Mouse (Mus musculus) limb, embryonic 13.5 days (tissue): ENCODE measurements at regions not wholly inside any gene's neighbourhood (a gene's known extent, or its start where the extent isn't known, plus 50 kb on each side); places are given as distances from the start of the nearest gene placed in this dataset.

Source experiments
- ATAC-seq: fragments of 200-750 bp; cut with Nextera tagmentation; 2 replicates; pipeline ENCODE4 v1.8.0; 2017; ENCODE audit warnings: low read depth, moderate number of reproducible peaks, moderate TSS enrichment; ENCODE audit not compliant: low FRiP score
- H3K27ac ChIP-seq: fragments of 300-500 bp; sonication (generic); 2 replicates; pipeline ENCODE4 v1.5.1; 2015; ENCODE audit warnings: inconsistent platforms, mild to moderate bottlenecking, moderate library complexity
- H3K27me3 ChIP-seq: fragments of 300-500 bp; sonication (generic); 2 replicates; pipeline ENCODE4 v1.6.1; 2015; ENCODE audit warnings: mild to moderate bottlenecking, inconsistent platforms
- H3K36me3 ChIP-seq: fragments of 300-500 bp; sonication (generic); 2 replicates; pipeline ENCODE4 v1.6.1; 2015; ENCODE audit warnings: inconsistent platforms, mild to moderate bottlenecking, moderate library complexity
- H3K4me1 ChIP-seq: fragments of 300-500 bp; sonication (generic); 2 replicates; pipeline ENCODE4 v1.6.1; 2015; ENCODE audit warnings: inconsistent platforms
- H3K4me2 ChIP-seq: fragments of 300-500 bp; sonication (generic); replicated peaks from 2 replicates; pipeline ENCODE4 v1.6.1; 2015; ENCODE audit warnings: inconsistent platforms, mild to moderate bottlenecking, moderate library complexity
- H3K4me3 ChIP-seq: fragments of 300-500 bp; sonication (generic); 2 replicates; pipeline ENCODE4 v1.5.1; 2015; ENCODE audit warnings: moderate library complexity, mild to moderate bottlenecking, inconsistent platforms
- H3K9ac ChIP-seq: fragments of 300-500 bp; sonication (generic); 2 replicates; pipeline ENCODE4 v1.6.1; 2015; ENCODE audit warnings: mild to moderate bottlenecking, inconsistent platforms
- H3K9me3 ChIP-seq: fragments of 300-500 bp; sonication (generic); 2 replicates; pipeline ENCODE4 v1.6.1; 2016; ENCODE audit warnings: inconsistent platforms
- WGBS: fragments of 180-500 bp; shearing (Covaris S2); methylation state at CpG from one replicate; pipeline ENCODE4 v1.1.7; 2015; 5-methylcytosine and 5-hydroxymethylcytosine counted together

DNA sequence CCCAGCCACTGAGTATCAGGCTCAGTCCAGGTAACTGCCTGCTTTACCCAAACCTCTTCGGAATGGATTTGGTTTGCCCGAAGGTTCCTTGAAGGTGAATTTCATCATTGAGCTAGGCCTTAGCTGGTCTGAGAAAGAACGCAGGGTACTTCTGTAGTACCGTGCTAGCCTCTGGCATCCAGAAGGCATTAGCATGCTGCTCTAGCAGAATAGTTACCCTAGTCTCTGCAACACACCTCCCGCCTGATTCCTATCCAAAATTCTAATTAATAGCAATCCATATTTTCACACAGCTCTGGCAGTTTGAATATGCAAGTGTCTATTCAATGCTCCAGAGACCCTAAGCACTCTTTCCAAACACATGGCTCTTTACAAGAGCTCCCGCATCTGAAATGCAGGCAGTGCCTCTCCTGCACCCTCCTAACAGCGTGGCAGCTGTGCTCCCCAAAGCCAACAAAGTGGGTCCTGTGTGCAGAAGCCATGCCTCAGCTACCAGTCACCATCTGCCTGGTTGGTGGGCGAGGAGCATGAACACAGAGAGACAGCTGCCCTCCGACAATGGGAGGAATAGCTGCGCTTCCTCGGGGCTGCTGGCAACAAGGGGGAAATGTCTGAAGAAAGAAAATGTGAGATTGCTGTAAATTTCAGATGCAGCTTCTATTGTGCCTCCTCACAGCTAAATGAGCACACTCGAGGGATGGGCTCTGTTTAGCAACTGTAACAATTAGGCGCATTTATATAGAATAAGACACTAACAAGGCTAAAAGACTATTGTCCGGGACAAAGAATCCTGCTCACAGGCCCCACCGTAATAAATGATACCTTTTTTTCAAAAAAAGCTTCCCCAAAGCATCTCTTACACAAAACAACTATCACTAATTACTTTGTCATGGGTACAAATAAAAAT, 198.6 kb downstream of the Sp3 start:
- Histone ChIP-seq H3K4me3 (no peak overlapping the region), H3K9ac (no peak overlapping the region), H3K36me3 (no peaks in the 10 kb centered on the region), H3K4me1 (peaks cover 51% of the 10 kb centered on the region), H3K27me3 (no peaks in the 10 kb centered on the region), H3K27ac (peak overlapping the region; percentile 4; the same call in 1 of the 2 replicates), H3K4me2 (no peak overlapping the region; the same call in 1 of the 2 replicates), H3K9me3 (no peaks in the 10 kb centered on the region)
- ATAC-seq: no peak
- 77% methylated on average over 15 of the region's 15 CpGs for WGBS

DNA sequence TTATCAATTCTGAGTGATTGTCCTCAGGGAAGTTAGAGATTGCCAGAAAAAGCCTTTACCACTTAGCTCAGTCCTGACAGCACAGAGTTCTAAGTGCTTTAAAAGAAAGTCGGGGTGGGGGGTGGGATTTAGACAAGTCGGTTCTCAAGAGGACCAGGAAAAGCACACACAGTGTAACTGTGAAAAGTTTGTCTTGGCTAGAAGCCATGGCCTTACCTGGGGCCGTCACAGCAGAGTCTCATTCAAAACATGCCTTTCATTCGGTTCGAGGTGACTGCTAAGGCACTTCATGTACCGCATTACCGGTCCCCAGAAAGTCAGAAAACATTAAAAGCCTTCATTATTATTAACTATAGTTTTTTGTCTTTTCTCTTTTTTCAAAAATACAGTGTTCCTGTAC, 197.9 kb downstream of the Sp3 start:
- Histone ChIP-seq H3K4me3 (no peak overlapping the region), H3K4me1 (peaks cover 52% of the 10 kb centered on the region), H3K9ac (no peak overlapping the region), H3K36me3 (no peaks in the 10 kb centered on the region), H3K27me3 (no peaks in the 10 kb centered on the region), H3K9me3 (no peaks in the 10 kb centered on the region), H3K4me2 (no peak overlapping the region), H3K27ac (no peak overlapping the region)
- peak; percentile 45 for ATAC-seq
- WGBS: 29% methylated on average over 7 of the region's 7 CpGs

DNA sequence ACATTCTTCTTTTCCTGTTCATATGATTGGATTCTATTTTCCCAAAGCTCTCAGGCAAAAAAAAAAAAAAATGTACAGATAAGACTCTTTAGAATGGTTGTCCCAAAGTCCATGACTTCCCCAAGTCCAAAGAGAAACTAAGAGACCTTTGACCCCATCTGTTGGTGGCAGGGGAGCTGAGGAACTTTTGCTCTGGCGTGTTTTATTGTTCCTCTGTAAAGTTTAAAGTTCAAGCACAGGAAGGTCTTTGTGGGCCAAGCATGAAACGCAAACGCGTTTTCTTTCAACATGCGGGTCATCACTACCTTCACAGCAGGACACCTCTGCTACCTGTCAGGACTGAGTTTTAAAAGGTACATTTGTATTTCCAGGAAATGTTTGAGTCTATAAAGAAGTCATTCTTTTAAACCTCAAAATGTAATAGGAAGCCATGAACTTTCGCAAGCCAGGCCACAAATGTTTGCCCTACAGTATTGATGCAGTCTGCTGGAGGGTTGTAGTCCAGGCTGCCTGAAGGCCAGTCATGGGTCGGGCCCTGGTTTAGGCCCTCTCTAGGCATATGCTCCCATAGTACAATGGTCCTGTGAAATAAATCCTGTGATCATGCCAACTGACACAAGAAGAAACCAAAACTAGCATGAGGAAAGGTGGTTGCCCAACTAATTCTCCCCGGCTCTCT, 194.7 kb downstream of the Sp3 start:
- Histone ChIP-seq H3K27me3 (no peaks in the 10 kb centered on the region), H3K4me1 (peaks cover 31% of the 10 kb centered on the region), H3K27ac (no peak overlapping the region), H3K9ac (no peak overlapping the region), H3K4me3 (no peak overlapping the region), H3K36me3 (no peaks in the 10 kb centered on the region), H3K9me3 (no peaks in the 10 kb centered on the region), H3K4me2 (no peak overlapping the region)
- WGBS: 68% methylated on average over 8 of the region's 8 CpGs
- no peak for ATAC-seq

DNA sequence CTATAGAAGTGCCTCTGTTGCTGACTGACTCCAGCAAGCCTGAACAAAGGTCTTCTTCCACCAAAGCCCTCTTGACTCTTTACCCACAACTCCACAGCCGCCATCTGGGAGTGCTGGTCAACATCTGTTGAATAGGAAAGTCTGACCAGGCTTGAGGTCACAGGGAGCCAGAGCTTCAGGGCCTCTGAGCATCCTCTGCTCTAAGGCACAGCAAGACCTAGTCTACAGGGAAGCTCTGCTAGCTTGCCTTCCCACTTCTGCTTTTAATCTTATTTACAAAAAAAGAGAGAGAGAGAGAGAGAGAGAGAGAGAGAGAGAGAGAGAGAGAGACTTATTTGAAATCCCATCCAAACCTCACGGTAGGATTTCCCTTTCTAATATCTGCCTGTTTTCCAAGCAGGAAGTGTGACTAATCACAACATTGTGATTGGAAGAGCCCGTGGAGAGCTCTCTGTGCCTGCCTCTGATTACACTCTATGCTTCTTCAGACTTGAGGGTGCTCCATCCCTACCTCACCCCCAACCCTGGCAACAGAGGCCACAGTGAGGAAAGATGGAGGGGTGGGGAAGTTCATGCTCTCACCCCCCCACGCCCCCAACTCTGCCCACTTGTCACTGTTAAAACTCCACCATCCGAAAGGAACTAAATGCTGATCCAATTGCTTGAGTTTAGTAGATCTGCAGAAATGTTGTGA, 194.1 kb downstream of the Sp3 start:
- H3K36me3 ChIP-seq: no peaks in the 10 kb centered on the region
- no peak overlapping the region for H3K9ac ChIP-seq
- no peak overlapping the region for H3K27ac ChIP-seq
- H3K4me2 ChIP-seq: no peak overlapping the region
- no peaks in the 10 kb centered on the region for H3K9me3 ChIP-seq
- H3K27me3 ChIP-seq: no peaks in the 10 kb centered on the region
- no peak overlapping the region for H3K4me3 ChIP-seq
- H3K4me1 ChIP-seq: peaks cover 31% of the 10 kb centered on the region
- ATAC-seq: no peak
- 53% methylated on average over 5 of the region's 5 CpGs for WGBS

DNA sequence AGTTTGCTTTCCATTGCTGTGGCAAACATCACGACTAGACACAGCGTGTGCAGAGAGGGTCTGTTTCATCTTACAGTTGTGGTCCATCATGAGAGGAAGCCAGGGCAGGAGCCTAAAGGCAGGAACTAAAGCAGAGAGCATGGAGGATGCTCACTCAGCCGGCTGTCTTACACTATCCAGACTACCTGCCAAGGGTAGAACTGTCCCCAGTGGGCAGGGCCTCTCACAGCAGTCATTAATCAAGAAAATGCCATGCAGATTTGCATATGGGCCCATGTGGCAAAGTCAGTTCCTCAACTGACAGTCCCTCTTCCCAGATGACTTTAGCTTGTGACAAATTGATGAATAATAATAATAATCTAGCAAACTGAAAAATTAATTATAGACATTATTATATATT, 192.6 kb downstream of the Sp3 start:
- Histone ChIP-seq H3K27ac (no peak overlapping the region), H3K36me3 (no peaks in the 10 kb centered on the region), H3K4me1 (peaks cover 26% of the 10 kb centered on the region), H3K4me2 (no peak overlapping the region), H3K9ac (no peak overlapping the region), H3K4me3 (no peak overlapping the region), H3K9me3 (no peaks in the 10 kb centered on the region), H3K27me3 (no peaks in the 10 kb centered on the region)
- no peak for ATAC-seq
- 69% methylated on average over 3 of the region's 3 CpGs for WGBS

DNA sequence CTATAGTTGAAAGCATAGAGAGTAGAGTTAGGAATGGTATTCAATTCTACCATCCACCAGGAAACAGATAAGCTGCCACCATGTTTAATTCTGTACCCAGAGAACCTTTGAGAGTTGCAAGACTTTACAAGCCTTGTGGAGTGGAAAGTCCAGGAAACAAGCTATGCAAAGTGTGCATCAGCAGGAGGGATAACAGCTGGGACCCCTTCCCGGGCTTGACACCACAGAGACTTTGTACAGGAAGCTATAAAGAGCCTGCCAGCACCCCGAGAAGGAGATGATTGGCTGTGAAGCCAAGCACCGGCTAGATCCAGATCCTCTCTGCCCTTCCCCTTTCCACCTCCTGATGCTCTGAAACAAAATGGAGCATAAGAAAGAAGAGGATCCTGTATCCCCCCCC, 188.8 kb downstream of the Sp3 start:
- Histone ChIP-seq H3K9me3 (no peaks in the 10 kb centered on the region), H3K4me1 (peaks cover 30% of the 10 kb centered on the region), H3K4me3 (no peak overlapping the region), H3K4me2 (no peak overlapping the region), H3K36me3 (no peaks in the 10 kb centered on the region), H3K27ac (no peak overlapping the region), H3K9ac (no peak overlapping the region), H3K27me3 (no peaks in the 10 kb centered on the region; the same call in 1 of the 2 replicates)
- no peak for ATAC-seq
- WGBS: 30% methylated on average over 3 of the region's 3 CpGs

DNA sequence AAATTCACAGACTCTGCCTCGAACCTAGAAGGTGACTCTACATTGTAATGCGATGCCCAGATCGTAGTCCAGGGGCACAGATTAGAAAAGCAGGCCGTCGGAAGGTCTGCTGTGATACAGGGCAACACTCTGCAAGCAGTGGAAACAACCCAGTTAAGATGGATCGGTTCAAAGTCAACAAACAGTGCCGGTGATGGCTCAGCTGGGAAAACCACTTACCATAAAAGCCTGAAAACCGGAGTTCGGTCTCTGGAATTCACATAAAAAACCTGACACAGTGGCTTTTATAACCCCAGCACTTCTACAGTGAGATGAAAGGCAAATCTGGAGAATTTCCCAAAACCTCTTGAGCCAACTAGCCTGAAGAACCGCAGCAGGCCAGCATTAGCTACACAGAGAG, 186.8 kb downstream of the Sp3 start:
- WGBS: 11% methylated on average over 10 of the region's 10 CpGs
- no peaks in the 10 kb centered on the region; the same call in 1 of the 2 replicates for H3K27me3 ChIP-seq
- peak; percentile 86 for ATAC-seq
- H3K36me3 ChIP-seq: no peaks in the 10 kb centered on the region
- no peak overlapping the region for H3K9ac ChIP-seq
- no peaks in the 10 kb centered on the region for H3K9me3 ChIP-seq
- H3K4me2 ChIP-seq: peak overlapping the region; percentile 25
- H3K27ac ChIP-seq: peak overlapping the region; percentile 24; the same call in 1 of the 2 replicates
- H3K4me3 ChIP-seq: no peak overlapping the region
- H3K4me1 ChIP-seq: peaks cover 27% of the 10 kb centered on the region

DNA sequence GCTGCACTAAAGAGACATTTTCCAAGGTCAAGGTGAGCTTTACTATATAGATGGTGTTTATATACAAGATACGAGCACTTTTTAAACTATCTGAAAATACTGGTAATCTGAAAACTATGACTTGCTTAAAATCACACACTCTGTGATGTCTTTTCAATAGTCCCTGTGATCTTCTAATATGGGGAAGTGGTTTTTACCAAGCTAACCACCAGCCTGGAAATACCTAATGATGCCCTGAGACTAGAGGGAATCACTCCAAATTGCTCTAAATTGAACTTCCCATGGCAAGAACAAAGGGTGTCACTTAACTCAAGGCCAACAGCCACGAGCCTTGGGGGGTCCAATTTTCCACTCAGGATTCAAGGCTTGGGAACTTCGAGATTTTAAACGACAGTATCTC, 185.7 kb downstream of the Sp3 start:
- H3K27ac ChIP-seq: 0 out of 2 replicates have a peak overlapping the region, but pooled peaks have one; percentile 24
- H3K9me3 ChIP-seq: no peaks in the 10 kb centered on the region
- H3K4me2 ChIP-seq: no peak overlapping the region
- peaks cover 27% of the 10 kb centered on the region for H3K4me1 ChIP-seq
- no peak for ATAC-seq
- H3K9ac ChIP-seq: no peak overlapping the region
- 57% methylated on average over 4 of the region's 4 CpGs for WGBS
- no peak overlapping the region for H3K4me3 ChIP-seq
- no peaks in the 10 kb centered on the region; the same call in 1 of the 2 replicates for H3K27me3 ChIP-seq
- no peaks in the 10 kb centered on the region for H3K36me3 ChIP-seq

DNA sequence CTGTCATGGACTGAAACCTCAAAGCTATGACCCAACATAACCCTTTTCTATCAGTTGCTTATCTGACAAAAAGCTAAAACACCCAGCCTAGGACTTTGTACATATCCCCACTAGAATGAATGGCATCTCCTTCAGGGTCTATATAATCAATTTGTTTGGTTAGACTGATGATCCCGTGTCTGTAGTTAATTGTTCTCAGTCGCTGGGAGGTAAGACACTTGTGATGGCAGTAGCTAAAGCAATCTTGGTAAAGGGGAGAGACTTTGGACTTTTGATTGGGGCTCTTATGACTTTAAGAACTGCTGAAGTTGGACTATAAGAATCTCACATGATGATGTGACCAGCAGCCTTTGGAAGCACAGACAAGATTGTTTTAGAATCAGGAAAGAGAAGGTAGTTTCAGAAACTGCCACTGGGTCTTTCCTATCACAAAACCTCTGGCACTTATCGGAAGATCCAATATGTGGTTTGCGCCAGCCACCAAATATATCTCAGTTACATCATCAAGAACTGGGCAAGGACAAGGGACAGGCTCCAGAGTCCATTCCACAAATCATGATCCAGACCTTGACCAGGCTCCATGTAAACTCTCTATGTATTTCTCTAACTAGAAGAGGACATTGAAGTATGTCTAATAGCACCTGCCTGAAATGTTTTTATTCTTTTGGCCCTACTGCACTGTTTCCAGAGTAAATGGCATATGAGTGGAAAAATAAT, 183.1 kb downstream of the Sp3 start:
- no peaks in the 10 kb centered on the region for H3K36me3 ChIP-seq
- 78% methylated on average over 4 of the region's 4 CpGs for WGBS
- H3K4me1 ChIP-seq: peaks cover 20% of the 10 kb centered on the region
- no peak overlapping the region for H3K9ac ChIP-seq
- no peak overlapping the region for H3K4me2 ChIP-seq
- no peak overlapping the region for H3K27ac ChIP-seq
- no peaks in the 10 kb centered on the region; the same call in 1 of the 2 replicates for H3K27me3 ChIP-seq
- H3K9me3 ChIP-seq: 0 out of 2 replicates have a peak, but pooled peaks cover 4% of the 10 kb centered on the region
- no peak for ATAC-seq
- no peak overlapping the region for H3K4me3 ChIP-seq

DNA sequence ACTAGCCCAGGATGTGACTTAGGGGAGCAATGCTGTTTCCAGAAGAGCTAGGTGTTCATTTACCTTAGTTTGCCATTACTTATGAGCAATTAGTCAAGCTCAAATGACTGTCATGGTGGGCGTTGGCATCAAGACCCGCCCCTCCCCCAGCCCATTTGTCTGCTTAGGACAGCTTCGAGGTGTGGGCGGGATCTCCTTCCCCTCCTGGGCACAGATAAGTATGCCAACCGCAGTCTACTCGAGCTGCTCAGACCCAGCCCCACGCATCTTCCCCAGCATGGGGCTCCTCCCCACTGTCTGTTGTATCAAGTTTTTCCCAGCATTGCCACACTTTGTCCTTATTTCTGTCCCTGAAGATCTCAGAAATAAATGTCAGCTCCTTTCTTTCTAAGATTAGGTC, 179.6 kb downstream of the Sp3 start:
- H3K27me3 ChIP-seq: no peaks in the 10 kb centered on the region

DNA sequence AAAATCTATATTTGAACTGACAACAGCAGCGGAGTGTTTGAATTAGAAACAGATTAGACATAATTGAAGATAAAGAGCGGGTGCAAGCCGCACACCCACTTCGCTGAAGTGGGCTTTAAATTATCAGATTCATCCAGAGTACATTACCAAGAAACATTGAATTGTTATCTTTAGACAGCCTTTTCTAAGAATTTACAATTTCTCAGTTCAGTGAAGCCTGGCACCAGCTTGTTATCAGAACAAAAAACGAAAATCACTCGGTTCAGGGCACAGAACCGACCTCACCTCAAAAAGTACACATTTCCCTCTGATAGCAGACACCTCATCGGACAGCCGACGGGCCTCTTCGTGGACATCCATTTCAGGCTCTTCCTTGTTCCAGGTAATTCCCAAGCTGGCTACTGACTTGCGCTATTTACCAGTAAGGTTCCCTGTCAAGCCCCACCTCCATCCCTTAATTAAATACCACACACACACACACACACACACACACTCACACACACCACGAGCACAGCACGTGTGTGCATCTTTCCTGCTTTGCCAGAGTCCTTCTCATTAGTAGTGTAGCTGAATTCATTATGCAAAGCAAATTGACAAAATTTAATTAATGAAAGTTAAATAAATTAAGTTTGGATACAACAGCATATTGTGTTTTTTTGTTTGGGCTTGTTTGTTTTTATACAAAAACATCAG, 166.8 kb downstream of the Sp3 start:
- Histone ChIP-seq H3K4me3 (no peak overlapping the region), H3K4me1 (peaks cover 15% of the 10 kb centered on the region), H3K9me3 (peaks cover 8% of the 10 kb centered on the region; the same call in 1 of the 2 replicates), H3K27ac (no peak overlapping the region), H3K36me3 (no peaks in the 10 kb centered on the region), H3K9ac (no peak overlapping the region), H3K27me3 (peaks cover 11% of the 10 kb centered on the region; the same call in 1 of the 2 replicates), H3K4me2 (no peak overlapping the region)
- 64% methylated on average over 14 of the region's 14 CpGs for WGBS
- no peak for ATAC-seq

More for the DNA sequence above, 179.6 kb downstream of the Sp3 start:
- Histone ChIP-seq H3K27ac (no peak overlapping the region), H3K9me3 (0 out of 2 replicates have a peak, but pooled peaks cover 7% of the 10 kb centered on the region), H3K4me1 (no peaks in the 10 kb centered on the region), H3K4me3 (no peak overlapping the region), H3K36me3 (no peaks in the 10 kb centered on the region), H3K4me2 (no peak overlapping the region), H3K9ac (no peak overlapping the region)
- ATAC-seq: no peak
- 63% methylated on average over 7 of the region's 7 CpGs for WGBS
